Mouse (Mus musculus) thymus, adult 2 months (tissue): ENCODE results near the gene Prdm16.

Experiments
- CTCF ChIP-seq: fragments of 200-500 bp; IDR thresholded peaks from 2 replicates; pipeline ENCODE4 v1.5.1; 2012; ENCODE audit warnings: mild to moderate bottlenecking, control low read depth, low read length, moderate library complexity, borderline replicate concordance; ENCODE audit not compliant: control insufficient read depth, poor library complexity, insufficient read depth; ENCODE audit errors: extremely low read depth
- POLR2A ChIP-seq: fragments of 200-500 bp; IDR thresholded peaks from 2 replicates; pipeline ENCODE4 v1.6.1; 2012; ENCODE audit warnings: mild to moderate bottlenecking, low read length, control low read depth, moderate library complexity; ENCODE audit not compliant: control insufficient read depth, poor library complexity, insufficient read depth; ENCODE audit errors: extremely low read depth

GRCm38 (mm10) chr4:154390333-154391080 lies 246.2 kb downstream of the Prdm16 start:
- TF ChIP-seq POLR2A (no peak), CTCF (no peak)
